Comparison of ENCODE assay signal across 21 mouse cellular contexts in genomic region chr4:93208399-93208798, GRCm38 (mm10).
DNase-seq lines count a peak whose midpoint lies in the region; ATAC-seq lines count a peak whose summit lies in the region.
"Had no signal": no experiment of that assay in that cellular context is flagged by ENCODE, and none has a peak within 500 bp of the region (broad histone marks: within the 10 kb centered on the region; RNA-seq: fewer than 3 reads in every experiment).

No protein-coding gene starts in this region.

- peak; percentile 31 for DNase-seq in 3T3-L1 (ENCODE audit: low read depth, low spot score)
- peak; percentile 76 for DNase-seq in NIH3T3 (ENCODE audit: low read depth)
- DNase-seq in lung, adult 18-20 months, result no peak
- DNase-seq in lung, postnatal 36 days, result no peak
- DNase-seq in retina, embryonic 14.5 days (ENCODE audit: low spot score), result no peak
- DNase-seq in layer of hippocampus, postnatal 36 days, result no peak
- DNase-seq: adrenal gland, adult 8-10 months; adrenal gland, postnatal 14 days; adrenal gland, postnatal 36 days; B cell, adult 2 months; cerebellum, adult 11-12 months; cerebellum, adult 2 months; cerebellum, adult 9-10 months; cerebellum, postnatal 10 days; cerebellum, postnatal 25 days; embryo, embryonic 11 days had no signal

- 0 out of 2 replicates have a peak, but pooled peaks have one; percentile 32 for ATAC-seq in common myeloid progenitor, adult 5-6 weeks (replicated peaks; ENCODE audit: low read depth, poor library complexity, severe bottlenecking)
- ATAC-seq in megakaryocyte, adult 5-6 weeks (ENCODE audit: poor library complexity, severe bottlenecking), result peak; percentile 60
- ATAC-seq: CD4-positive, CD25-positive, alpha-beta regulatory T cell, adult 4 months; forebrain, embryonic 14.5 days; forebrain, embryonic 16.5 days had no signal

Comparison
In these comparisons a context has a peak if more than half of its experiments do, and no peak if none do; other contexts are left out.
1. DNase-seq: peak in 3T3-L1 (single experiment) and NIH3T3 (single experiment); none in lung, adult 18-20 months (0 of 2), lung, postnatal 36 days (single experiment), retina, embryonic 14.5 days (single experiment) and layer of hippocampus, postnatal 36 days (0 of 2).